Mouse (Mus musculus) midbrain, postnatal 0 days (tissue): ENCODE measurements at regions not wholly inside any gene's neighbourhood (a gene's known extent, or its start where the extent isn't known, plus 50 kb on each side); places are given as distances from the start of the nearest gene placed in this dataset.
"Not testable (repeated sequence)": the region's sequence is repeated elsewhere in the genome, so short reads cannot be mapped to it uniquely, and the experiment has no call there.

Source experiments
- ATAC-seq: fragments of 200-750 bp; cut with Nextera tagmentation; 2 replicates; pipeline ENCODE4 v1.8.0; 2017; ENCODE audit warnings: moderate number of reproducible peaks, mild to moderate bottlenecking, moderate TSS enrichment, moderate library complexity; ENCODE audit not compliant: low FRiP score
- DNase-seq: peaks from one replicate; pipeline ENCODE4 v3.0.0-alpha.2; 2015; ENCODE audit warnings: low spot score
- H3K27ac ChIP-seq: fragments of 300-500 bp; sonication (generic); 2 replicates; pipeline ENCODE4 v1.5.1; 2014; ENCODE audit warnings: low read depth, mild to moderate bottlenecking, low read length, mixed read lengths
- H3K27me3 ChIP-seq: fragments of 300-500 bp; sonication (generic); 2 replicates; pipeline ENCODE4 v1.6.1; 2014; ENCODE audit warnings: low read length, control low read depth, mixed read lengths; ENCODE audit not compliant: insufficient read depth
- H3K36me3 ChIP-seq: fragments of 300-500 bp; sonication (generic); 2 replicates; pipeline ENCODE4 v1.6.1; 2014; ENCODE audit warnings: low read length, control low read depth, mixed read lengths; ENCODE audit not compliant: insufficient read depth
- H3K4me1 ChIP-seq: fragments of 300-500 bp; sonication (generic); 2 replicates; pipeline ENCODE4 v1.6.1; 2014; ENCODE audit warnings: mild to moderate bottlenecking, control low read depth, antibody characterized with exemption, low read length, mixed read lengths; ENCODE audit not compliant: insufficient read depth
- H3K4me2 ChIP-seq: fragments of 300-500 bp; sonication (generic); 2 replicates; pipeline ENCODE4 v1.6.1; 2014; ENCODE audit warnings: low read depth, mild to moderate bottlenecking, low read length, mixed read lengths; ENCODE audit not compliant: poor library complexity, severe bottlenecking
- H3K4me3 ChIP-seq: fragments of 300-500 bp; sonication (generic); 2 replicates; pipeline ENCODE4 v1.5.1; 2014; ENCODE audit warnings: low read depth, mild to moderate bottlenecking, low read length, moderate library complexity
- H3K9ac ChIP-seq: fragments of 300-500 bp; sonication (generic); replicated peaks from 2 replicates; pipeline ENCODE4 v1.6.1; 2014; ENCODE audit warnings: mild to moderate bottlenecking, low read length, moderate library complexity, mixed read lengths; ENCODE audit not compliant: poor library complexity, severe bottlenecking
- H3K9me3 ChIP-seq: fragments of 300-500 bp; sonication (generic); 2 replicates; pipeline ENCODE4 v1.6.1; 2016; ENCODE audit warnings: low read length, control low read depth
- CTCF ChIP-seq: IDR thresholded peaks from 2 replicates; pipeline ENCODE4 v1.5.1; 2016; ENCODE audit warnings: antibody characterized with exemption, mild to moderate bottlenecking
- WGBS: fragments of 180-500 bp; shearing (Covaris S2); extraction: QIAGEN DNeasy Blood & Tissue Kit; methylation state at CpG from one replicate; pipeline ENCODE4 v1.1.7; 2014; 5-methylcytosine and 5-hydroxymethylcytosine counted together

DNA sequence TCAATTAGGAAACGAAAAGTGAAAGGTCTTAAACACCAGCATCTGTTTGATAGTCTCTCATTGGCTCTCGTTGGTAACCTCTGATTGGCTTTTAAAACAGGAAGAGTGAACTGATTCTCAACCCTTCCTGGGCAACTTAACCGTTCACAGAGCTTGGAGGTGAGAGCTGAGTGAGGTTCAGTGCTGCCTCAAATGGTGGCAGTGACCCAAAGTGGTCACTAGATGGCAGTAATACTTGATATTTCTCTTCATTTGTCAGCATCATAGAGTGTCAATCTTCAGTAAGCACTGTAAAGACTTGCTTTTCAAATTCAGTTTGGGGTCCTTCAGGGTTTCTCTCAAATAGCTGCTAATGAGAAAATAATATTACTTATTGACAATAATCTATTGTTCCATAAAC, 321.8 kb upstream of the Gdi2 start:
- H3K27me3 ChIP-seq, H3K36me3 ChIP-seq, H3K4me2 ChIP-seq, H3K4me3 ChIP-seq, H3K4me1 ChIP-seq, H3K9me3 ChIP-seq, H3K9ac ChIP-seq, H3K27ac ChIP-seq: not testable (repeated sequence)
- TF ChIP-seq CTCF: peak; percentile 63
- DNase-seq (peak; percentile 41), ATAC-seq (0 out of 2 replicates have a peak, but pooled peaks have one; percentile 44)
- WGBS: 41% methylated on average over 3 of the region's 3 CpGs

DNA sequence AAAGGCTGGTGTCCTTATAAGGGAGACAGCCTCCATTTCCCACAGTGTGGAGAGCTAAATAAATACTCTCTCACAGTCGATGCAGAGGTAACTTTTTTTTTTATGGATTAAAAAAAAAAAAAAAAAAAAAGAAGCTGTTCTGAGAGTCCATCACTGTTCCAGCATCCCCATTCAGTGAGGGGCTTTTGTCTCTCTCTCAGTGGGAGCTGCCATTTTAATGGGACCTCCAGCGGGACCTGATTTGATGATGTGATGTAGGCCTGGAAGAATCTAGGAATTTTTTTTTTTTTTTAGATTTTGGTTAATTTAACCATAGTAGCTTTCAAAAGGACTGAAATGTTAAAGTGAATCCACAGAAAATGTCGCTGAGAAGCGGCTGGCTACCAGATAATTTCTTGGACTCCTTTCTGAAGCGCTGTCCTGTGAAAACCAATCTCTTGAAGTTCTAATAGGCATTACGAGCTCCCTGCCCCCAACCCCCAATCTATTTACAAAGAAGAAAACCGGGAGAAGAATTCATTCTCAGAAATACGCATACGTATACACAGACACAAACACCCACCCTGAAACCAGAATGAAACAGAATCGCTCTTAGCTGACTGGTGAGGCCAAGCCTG, 316.8 kb upstream of the Gdi2 start:
- Histone ChIP-seq H3K4me3 (peak overlapping the region; percentile 12; the same call in 1 of the 2 replicates), H3K4me2 (peak overlapping the region; percentile 30)
- peak; percentile 7 for DNase-seq
- H3K9ac ChIP-seq, H3K27ac ChIP-seq, H3K9me3 ChIP-seq, H3K27me3 ChIP-seq, ATAC-seq, H3K36me3 ChIP-seq, H3K4me1 ChIP-seq: not testable (repeated sequence)
- 36% methylated on average over 10 of the region's 10 CpGs for WGBS

DNA sequence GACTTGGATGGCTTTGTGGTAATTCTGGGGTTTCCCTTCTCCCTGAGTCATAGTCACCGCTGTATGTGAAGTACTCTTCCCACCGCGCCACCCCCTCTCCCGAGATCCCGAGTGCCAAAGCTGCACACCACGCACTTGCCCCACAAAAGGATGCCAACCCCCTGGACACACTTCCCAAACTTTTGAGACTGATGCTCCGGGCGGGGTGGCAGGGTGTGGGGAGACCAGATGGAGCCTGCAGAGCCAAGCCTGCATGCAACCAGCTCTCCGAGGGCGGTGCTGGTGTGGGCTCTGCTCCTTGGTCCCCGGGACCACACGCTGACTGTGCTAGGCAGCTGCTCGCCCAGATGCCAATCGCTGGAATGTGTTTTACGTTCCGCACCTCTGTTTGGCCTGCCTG, 316.2 kb upstream of the Gdi2 start:
- H3K4me2 ChIP-seq: peak overlapping the region; percentile 30
- no peaks in the 10 kb centered on the region for H3K36me3 ChIP-seq
- ATAC-seq: peak; percentile 42; the same call in 1 of the 2 replicates
- 46% methylated on average over 16 of the region's 16 CpGs for WGBS
- TF ChIP-seq CTCF: no peak
- no peak overlapping the region for H3K27ac ChIP-seq
- H3K27me3 ChIP-seq: no peaks in the 10 kb centered on the region
- H3K9me3 ChIP-seq: no peaks in the 10 kb centered on the region
- peak; percentile 0 for DNase-seq
- H3K4me3 ChIP-seq: peak overlapping the region; percentile 12; the same call in 1 of the 2 replicates
- no peaks in the 10 kb centered on the region for H3K4me1 ChIP-seq
- no peak overlapping the region for H3K9ac ChIP-seq

DNA sequence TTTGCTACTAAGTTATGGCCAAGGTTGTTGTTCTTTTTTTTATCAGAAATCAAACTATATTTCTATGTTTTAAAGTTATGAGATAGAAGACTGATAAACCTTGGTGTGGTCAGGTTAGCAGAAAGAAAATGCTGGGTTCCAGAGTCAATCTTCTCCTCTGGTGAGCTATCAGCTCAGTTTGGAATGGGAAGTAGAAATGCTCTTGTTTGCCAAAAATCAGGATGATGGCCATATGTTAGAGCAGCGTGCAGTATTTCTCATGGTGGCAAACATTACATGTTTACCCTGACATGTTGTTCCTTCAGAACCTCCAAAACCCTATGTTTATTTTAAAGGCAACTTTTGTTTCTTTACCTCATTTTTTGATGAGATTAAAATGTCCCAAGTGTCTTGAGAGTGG, 279.5 kb upstream of the Gdi2 start:
- Histone ChIP-seq H3K4me1 (no peaks in the 10 kb centered on the region), H3K9ac (no peak overlapping the region), H3K27ac (no peak overlapping the region), H3K9me3 (0 out of 2 replicates have a peak, but pooled peaks cover 5% of the 10 kb centered on the region), H3K4me3 (no peak overlapping the region), H3K36me3 (no peaks in the 10 kb centered on the region), H3K27me3 (no peaks in the 10 kb centered on the region), H3K4me2 (no peak overlapping the region)
- TF ChIP-seq CTCF: no peak
- 69% methylated on average over 1 of the region's 1 CpGs for WGBS
- no peak for ATAC-seq
- DNase-seq: no peak

DNA sequence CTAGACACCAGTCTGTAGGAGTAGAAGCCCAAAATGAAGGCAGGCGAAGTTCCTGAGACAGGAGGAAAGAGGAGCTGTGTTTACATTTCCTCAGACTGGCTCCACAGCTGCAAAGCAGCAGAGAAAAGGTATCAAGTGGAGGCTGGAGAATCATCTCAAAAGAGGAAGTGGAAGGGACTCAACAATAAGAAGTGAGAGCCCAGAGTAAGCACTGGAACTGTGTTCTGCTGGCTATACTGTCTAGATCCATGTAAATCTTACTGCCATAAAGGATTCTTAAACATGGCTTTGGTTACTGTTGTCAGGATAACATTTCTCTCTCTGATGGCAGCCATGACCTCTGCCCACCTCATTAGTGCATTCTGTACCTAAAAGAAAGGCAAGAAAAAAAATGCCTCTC, 261.7 kb upstream of the Gdi2 start:
- not testable (repeated sequence) for H3K27ac ChIP-seq, H3K4me3 ChIP-seq, H3K4me1 ChIP-seq, ATAC-seq, H3K9ac ChIP-seq, H3K4me2 ChIP-seq, H3K36me3 ChIP-seq, H3K9me3 ChIP-seq, H3K27me3 ChIP-seq, DNase-seq
- WGBS: 36% methylated on average over 1 of the region's 1 CpGs
